Mouse (Mus musculus) embryonic facial prominence, embryonic 14.5 days (tissue): Measurements from ENCODE around the gene Ints7. TPM values are rescaled to one million over a fixed set of nuclear protein-coding genes. Genes with fewer than 3 reads are reported as not detected.

Source experiments
- ATAC-seq: fragments of 200-750 bp; cut with Nextera tagmentation; 2 replicates; pipeline ENCODE4 v1.8.0; 2017; ENCODE audit warnings: low read depth, moderate number of reproducible peaks, moderate TSS enrichment
- DNase-seq: peaks from one replicate; pipeline ENCODE4 v3.0.0-alpha.2; 2015; ENCODE audit warnings: low spot score
- H3K27ac ChIP-seq: fragments of 300-500 bp; sonication (generic); replicated peaks from 2 replicates; pipeline ENCODE4 v1.5.1; 2014; ENCODE audit warnings: low read depth, mild to moderate bottlenecking, low read length, moderate library complexity
- H3K27me3 ChIP-seq: fragments of 300-500 bp; sonication (generic); replicated peaks from 2 replicates; pipeline ENCODE4 v1.6.1; 2014; ENCODE audit warnings: low read length; ENCODE audit not compliant: control insufficient read depth, insufficient read depth
- H3K36me3 ChIP-seq: fragments of 300-500 bp; sonication (generic); 2 replicates; pipeline ENCODE4 v1.6.1; 2014; ENCODE audit warnings: low read length, mixed read lengths; ENCODE audit not compliant: control insufficient read depth, insufficient read depth
- H3K4me1 ChIP-seq: fragments of 300-500 bp; sonication (generic); 2 replicates; pipeline ENCODE4 v1.6.1; 2014; ENCODE audit warnings: antibody characterized with exemption, low read length; ENCODE audit not compliant: control insufficient read depth, insufficient read depth
- H3K4me2 ChIP-seq: fragments of 300-500 bp; sonication (generic); 2 replicates; pipeline ENCODE4 v1.6.1; 2014; ENCODE audit warnings: low read depth, mild to moderate bottlenecking, low read length, moderate library complexity, mixed read lengths
- H3K4me3 ChIP-seq: fragments of 300-500 bp; sonication (generic); 2 replicates; pipeline ENCODE4 v1.5.1; 2014; ENCODE audit warnings: low read depth, mild to moderate bottlenecking, low read length
- H3K9ac ChIP-seq: fragments of 300-500 bp; sonication (generic); 2 replicates; pipeline ENCODE4 v1.6.1; 2014; ENCODE audit warnings: low read depth, mild to moderate bottlenecking, low read length, moderate library complexity, mixed read lengths
- H3K9me3 ChIP-seq: fragments of 300-500 bp; sonication (generic); 2 replicates; pipeline ENCODE4 v1.6.1; 2016; ENCODE audit warnings: low read length; ENCODE audit not compliant: control insufficient read depth
- whole genome bisulfite sequencing: fragments of 180-500 bp; shearing (Covaris S2); extraction: QIAGEN DNeasy Blood & Tissue Kit; methylation state at CpG from one replicate; pipeline ENCODE4 v1.1.7; 2014; 5-methylcytosine and 5-hydroxymethylcytosine counted together
- polyA plus RNA-seq: library from polyadenylated mRNA; unstranded; fragments of >200 nt; fragmentation: Nextera tagmentation; extraction: Ambion mirVana; gene quantifications from 2 replicates; pipeline ENCODE4 v1.2.1, GENCODE M21; 2014

Gene Ints7
- polyA plus RNA-seq, 1 experiment from 2014 or later = 31.1 TPM

GRCm38 (mm10) chr1:191642903-191643302 lies 67.5 kb downstream of the Ints7 start:
- no peak overlapping the region for H3K27ac ChIP-seq
- DNase-seq (no peak), ATAC-seq (no peak)
- H3K4me3 ChIP-seq = no peak overlapping the region
- no peaks in the 10 kb centered on the region for H3K27me3 ChIP-seq
- WGBS = 46% methylated on average over 4 of the region's 4 CpGs
- no peaks in the 10 kb centered on the region for H3K36me3 ChIP-seq
- no peaks in the 10 kb centered on the region for H3K9me3 ChIP-seq
- no peak overlapping the region for H3K9ac ChIP-seq
- H3K4me2 ChIP-seq = no peak overlapping the region
- no peaks in the 10 kb centered on the region for H3K4me1 ChIP-seq

GRCm38 (mm10) chr1:191645921-191646320 lies 70.5 kb downstream of the Ints7 start:
- Histone ChIP-seq H3K36me3 (no peaks in the 10 kb centered on the region), H3K4me3 (no peak overlapping the region), H3K4me1 (no peaks in the 10 kb centered on the region), H3K27ac (no peak overlapping the region), H3K9ac (no peak overlapping the region), H3K27me3 (no peaks in the 10 kb centered on the region), H3K9me3 (no peaks in the 10 kb centered on the region), H3K4me2 (no peak overlapping the region)
- 63% methylated on average over 8 of the region's 8 CpGs for WGBS
- no peak for ATAC-seq
- DNase-seq = no peak

- no peaks in the 10 kb centered on the region for H3K4me1 ChIP-seq
- no peak overlapping the region for H3K27ac ChIP-seq
- H3K9me3 ChIP-seq = no peaks in the 10 kb centered on the region
- ATAC-seq (no peak), DNase-seq (no peak)
- H3K4me3 ChIP-seq = no peak overlapping the region
- no peak overlapping the region for H3K4me2 ChIP-seq
- H3K9ac ChIP-seq = no peak overlapping the region
- 83% methylated on average over 3 of the region's 3 CpGs for WGBS
- no peaks in the 10 kb centered on the region for H3K27me3 ChIP-seq
- no peaks in the 10 kb centered on the region for H3K36me3 ChIP-seq
Observed at GRCm38 (mm10) chr1:191647590-191647989, 72.2 kb downstream of the Ints7 start.

DNA sequence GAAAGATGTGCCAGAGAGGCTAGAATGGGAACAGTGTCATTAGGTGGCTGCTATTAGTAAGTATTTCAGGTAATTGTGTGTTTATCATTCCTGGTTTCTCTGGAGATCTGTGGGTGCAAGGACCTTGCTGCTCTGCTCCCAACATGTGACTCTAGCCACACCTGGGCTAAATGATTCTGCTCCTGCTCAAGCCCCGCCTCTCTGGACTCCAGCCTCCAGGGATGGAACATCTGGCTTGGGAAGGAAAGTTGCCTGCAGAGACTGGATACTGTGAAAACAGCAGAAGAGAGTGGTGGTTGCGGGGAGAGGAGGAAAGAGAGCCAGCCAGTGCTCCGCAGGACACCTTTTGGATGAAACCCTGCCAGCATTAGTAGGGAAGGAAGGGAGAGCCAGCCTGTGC lies 84.0 kb downstream of the Ints7 start:
- Histone ChIP-seq H3K4me2 (no peak overlapping the region), H3K4me1 (peaks cover 4% of the 10 kb centered on the region; the same call in 1 of the 2 replicates), H3K27ac (no peak overlapping the region), H3K4me3 (no peak overlapping the region), H3K27me3 (no peaks in the 10 kb centered on the region), H3K36me3 (no peaks in the 10 kb centered on the region), H3K9me3 (no peaks in the 10 kb centered on the region), H3K9ac (no peak overlapping the region)
- no peak for DNase-seq
- ATAC-seq = no peak
- WGBS = 54% methylated on average over 3 of the region's 3 CpGs

- Histone ChIP-seq H3K27me3 (no peaks in the 10 kb centered on the region), H3K4me1 (peaks cover 4% of the 10 kb centered on the region; the same call in 1 of the 2 replicates), H3K36me3 (no peaks in the 10 kb centered on the region), H3K9ac (no peak overlapping the region), H3K4me2 (no peak overlapping the region), H3K9me3 (no peaks in the 10 kb centered on the region), H3K4me3 (no peak overlapping the region), H3K27ac (no peak overlapping the region)
- ATAC-seq (no peak), DNase-seq (no peak)
- 71% methylated on average over 8 of the region's 8 CpGs for WGBS
Observed at GRCm38 (mm10) chr1:191661019-191661796, 85.8 kb downstream of the Ints7 start.

GRCm38 (mm10) chr1:191662178-191662898 lies 86.9 kb downstream of the Ints7 start:
- Histone ChIP-seq H3K9ac (no peak overlapping the region), H3K4me3 (no peak overlapping the region), H3K9me3 (no peaks in the 10 kb centered on the region), H3K4me1 (peaks cover 2% of the 10 kb centered on the region; the same call in 1 of the 2 replicates), H3K27me3 (no peaks in the 10 kb centered on the region), H3K36me3 (no peaks in the 10 kb centered on the region), H3K27ac (no peak overlapping the region), H3K4me2 (no peak overlapping the region)
- peak; percentile 61 for DNase-seq
- 49% methylated on average over 9 of the region's 9 CpGs for WGBS
- no peak for ATAC-seq

DNA sequence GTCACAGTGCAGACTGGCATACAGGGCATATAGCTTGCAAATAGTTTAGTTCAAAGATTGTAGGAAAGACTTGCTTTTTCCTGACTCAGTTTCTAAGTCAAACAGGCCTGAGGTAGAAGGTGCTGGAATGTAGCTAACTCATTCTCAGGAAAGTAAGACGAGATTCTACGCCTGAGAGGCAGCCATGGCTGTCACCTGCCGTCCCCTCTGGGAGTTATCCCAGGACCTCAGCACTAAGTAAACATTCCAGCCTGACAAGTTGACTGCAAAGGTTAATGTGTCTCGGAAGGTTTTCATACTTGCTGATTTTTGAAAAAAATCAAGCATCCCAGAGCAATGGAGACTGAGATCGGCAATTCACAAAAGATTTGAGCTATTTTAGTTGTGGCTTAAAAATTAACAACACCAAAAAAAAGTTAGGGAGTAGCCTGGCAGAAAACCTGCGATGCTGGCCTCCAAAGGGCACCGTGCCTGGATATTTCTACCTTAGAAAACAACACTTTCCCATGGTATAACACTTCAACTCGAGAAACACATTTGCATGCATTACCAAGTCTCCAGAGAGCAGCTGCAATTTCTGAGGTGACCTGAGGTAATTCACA lies 87.6 kb downstream of the Ints7 start:
- Histone ChIP-seq H3K4me2 (no peak overlapping the region), H3K4me1 (no peaks in the 10 kb centered on the region), H3K27me3 (no peaks in the 10 kb centered on the region), H3K9ac (no peak overlapping the region), H3K36me3 (no peaks in the 10 kb centered on the region), H3K9me3 (no peaks in the 10 kb centered on the region), H3K27ac (no peak overlapping the region), H3K4me3 (no peak overlapping the region)
- 32% methylated on average over 8 of the region's 8 CpGs for WGBS
- DNase-seq (no peak), ATAC-seq (no peak)

DNA sequence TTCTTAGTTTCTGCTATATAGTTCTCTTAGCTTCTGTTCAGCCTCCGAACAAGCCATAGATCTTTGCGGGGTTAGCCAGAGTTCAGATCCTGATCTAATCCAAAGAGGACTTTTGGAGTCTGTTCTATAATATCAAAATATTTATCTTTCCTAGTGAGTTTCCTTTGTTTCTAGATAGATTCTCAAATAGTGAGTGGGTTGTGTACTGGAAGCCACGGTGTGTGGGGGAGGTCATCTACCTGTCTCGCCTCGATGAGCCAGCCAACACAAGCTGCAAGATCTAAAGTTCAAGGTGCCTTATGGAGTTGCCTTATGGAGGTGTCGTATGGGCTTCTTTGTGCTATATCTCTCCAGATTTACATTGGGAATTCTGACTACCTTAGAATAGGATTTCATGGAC lies 88.2 kb downstream of the Ints7 start:
- no peak overlapping the region for H3K27ac ChIP-seq
- no peak overlapping the region for H3K4me3 ChIP-seq
- WGBS = 77% methylated on average over 6 of the region's 6 CpGs
- DNase-seq = no peak
- no peaks in the 10 kb centered on the region for H3K36me3 ChIP-seq
- H3K9me3 ChIP-seq = no peaks in the 10 kb centered on the region
- no peaks in the 10 kb centered on the region for H3K4me1 ChIP-seq
- no peak overlapping the region for H3K9ac ChIP-seq
- H3K4me2 ChIP-seq = no peak overlapping the region
- ATAC-seq = no peak
- H3K27me3 ChIP-seq = no peaks in the 10 kb centered on the region
